Mouse (Mus musculus): ENCODE measurements at regions not wholly inside any gene's neighbourhood (a gene's known extent, or its start where the extent isn't known, plus 50 kb on each side); places are given as distances from the start of the nearest gene placed in this dataset.
A peak's percentile ranks its signal among the peaks of the same experiment; 100 is the strongest.
"Not testable (repeated sequence)": the region's sequence is repeated elsewhere in the genome, so short reads cannot be mapped to it uniquely, and the experiment has no call there.

GRCm38 (mm10) chrX:94785983-94786382 lies 61.6 kb downstream of the Zxdb start:
- Histone ChIP-seq H3K4me2 (no peak overlapping the region), H3K9me3 (replicated peaks; ENCODE audit: control insufficient read depth, low read length) (no peaks in the 10 kb centered on the region), H3K9ac (ENCODE audit: low read depth, low read length) (no peak overlapping the region), H3K4me1 (ENCODE audit: control insufficient read depth, insufficient read depth, low read length) (no peaks in the 10 kb centered on the region), H3K36me3 (ENCODE audit: control insufficient read depth, insufficient read depth, low read length) (no peaks in the 10 kb centered on the region), H3K27me3 (ENCODE audit: control insufficient read depth, insufficient read depth, low read length) (no peaks in the 10 kb centered on the region), H3K4me3 (ENCODE audit: low read depth, low read length) (no peak overlapping the region), H3K27ac (ENCODE audit: low read depth, low read length) (no peak overlapping the region)
- WGBS (ENCODE audit: insufficient replicate concordance): 74% methylated on average over 5 of the region's 5 CpGs
- no peak for ATAC-seq (replicated peaks; ENCODE audit: insufficient number of reproducible peaks, low FRiP score, low TSS enrichment)

DNA sequence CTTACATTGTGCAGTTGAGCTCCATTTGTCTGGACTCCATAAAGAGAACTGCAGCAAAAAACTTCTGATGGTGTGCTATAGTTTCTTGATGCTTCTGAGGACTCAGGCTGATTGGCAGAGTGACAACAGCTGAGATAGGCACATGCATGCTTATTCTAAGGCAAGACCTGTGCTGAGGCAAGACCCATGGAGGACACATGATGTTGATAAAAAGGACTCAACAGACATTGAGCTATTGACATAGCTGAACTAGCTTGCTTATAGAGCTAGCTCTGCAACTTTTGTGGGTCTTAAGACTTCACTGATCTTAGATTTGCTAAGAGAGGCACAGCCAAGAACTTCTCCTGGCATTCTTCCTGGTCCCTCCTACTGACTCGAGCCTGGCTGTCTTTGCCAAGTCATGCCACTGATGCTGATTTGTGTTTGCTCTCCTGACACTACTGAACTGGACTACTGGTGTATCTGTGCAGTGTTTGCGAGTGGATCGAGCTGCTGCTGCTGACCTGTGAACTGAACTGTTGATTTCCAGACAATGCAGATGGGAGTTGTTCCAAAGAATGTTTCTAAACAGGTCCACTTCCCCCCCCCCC lies 64.1 kb downstream of the Zxdb start:
- Histone ChIP-seq H3K4me2 (no peak overlapping the region), H3K4me1 (ENCODE audit: control insufficient read depth, insufficient read depth, low read length) (no peaks in the 10 kb centered on the region), H3K36me3 (ENCODE audit: control insufficient read depth, insufficient read depth, low read length) (no peaks in the 10 kb centered on the region), H3K9ac (ENCODE audit: low read depth, low read length) (no peak overlapping the region), H3K27ac (ENCODE audit: low read depth, low read length) (no peak overlapping the region), H3K27me3 (ENCODE audit: control insufficient read depth, insufficient read depth, low read length) (no peaks in the 10 kb centered on the region), H3K9me3 (replicated peaks; ENCODE audit: control insufficient read depth, low read length) (no peaks in the 10 kb centered on the region), H3K4me3 (ENCODE audit: low read depth, low read length) (no peak overlapping the region)
- no peak for ATAC-seq (replicated peaks; ENCODE audit: insufficient number of reproducible peaks, low FRiP score, low TSS enrichment)
- 80% methylated on average over 3 of the region's 3 CpGs for WGBS (ENCODE audit: insufficient replicate concordance)

- H3K27me3 ChIP-seq (ENCODE audit: control insufficient read depth, insufficient read depth, low read length); H3K9me3 ChIP-seq (replicated peaks; ENCODE audit: control insufficient read depth, low read length); H3K27ac ChIP-seq (ENCODE audit: low read depth, low read length); H3K4me2 ChIP-seq; H3K4me3 ChIP-seq (ENCODE audit: low read depth, low read length); H3K9ac ChIP-seq (ENCODE audit: low read depth, low read length); H3K4me1 ChIP-seq (ENCODE audit: control insufficient read depth, insufficient read depth, low read length); H3K36me3 ChIP-seq (ENCODE audit: control insufficient read depth, insufficient read depth, low read length): not testable (repeated sequence)
- ATAC-seq (replicated peaks; ENCODE audit: insufficient number of reproducible peaks, low FRiP score, low TSS enrichment): peak; percentile 36; the same call in 1 of the 2 replicates
- no CpG with 5 or more reads among the region's 37 CpGs for WGBS (ENCODE audit: insufficient replicate concordance)
Observed at GRCm38 (mm10) chrX:94796845-94797244, 72.5 kb downstream of the Zxdb start.

DNA sequence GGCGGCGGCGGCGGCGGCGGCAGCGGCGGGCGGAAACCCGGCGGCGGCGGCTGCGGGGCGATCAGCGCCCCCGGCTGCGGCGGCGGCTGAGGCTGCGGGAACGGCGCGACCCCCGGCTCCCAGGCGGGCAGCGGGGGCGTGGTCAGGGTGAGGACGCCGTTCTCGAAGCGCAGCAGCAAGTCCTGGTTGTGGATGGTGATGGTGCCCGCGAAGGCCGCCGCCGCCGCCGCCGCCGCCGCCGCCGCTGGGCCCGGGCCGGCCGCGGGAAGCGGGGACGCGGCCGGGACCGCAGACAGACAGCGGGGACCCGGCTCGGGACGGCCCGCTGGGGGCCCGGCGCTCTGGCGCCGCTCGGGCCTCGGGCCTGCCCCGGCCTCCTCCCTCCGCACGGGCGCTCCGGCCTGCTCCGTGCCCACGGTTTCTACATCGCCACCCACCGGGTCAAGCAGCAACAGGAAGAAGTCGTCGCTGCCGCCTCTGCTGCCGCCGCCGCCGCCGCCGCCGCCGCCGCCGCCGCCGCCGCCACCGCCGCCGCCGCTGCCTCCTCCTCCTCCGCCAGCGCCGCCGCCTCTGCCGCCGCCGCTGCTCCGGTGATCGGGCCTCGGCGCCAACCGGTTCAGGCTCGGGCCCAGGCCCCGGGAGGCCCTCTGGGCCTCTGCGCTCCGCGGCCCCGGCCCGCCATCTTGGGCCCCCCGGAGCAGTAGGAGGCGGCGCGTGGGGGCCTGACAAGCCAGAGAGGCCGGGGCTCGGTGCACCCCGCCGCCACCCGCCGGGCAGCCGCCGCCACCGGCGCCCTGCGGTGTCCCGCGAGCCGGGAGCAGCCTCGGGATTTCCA lies 73.2 kb downstream of the Zxdb start:
- peak; percentile 62 for ATAC-seq (replicated peaks; ENCODE audit: insufficient number of reproducible peaks, low FRiP score, low TSS enrichment)
- not testable (repeated sequence) for H3K4me1 ChIP-seq (ENCODE audit: control insufficient read depth, insufficient read depth, low read length); H3K36me3 ChIP-seq (ENCODE audit: control insufficient read depth, insufficient read depth, low read length); H3K9ac ChIP-seq (ENCODE audit: low read depth, low read length); H3K27me3 ChIP-seq (ENCODE audit: control insufficient read depth, insufficient read depth, low read length); H3K27ac ChIP-seq (ENCODE audit: low read depth, low read length); H3K9me3 ChIP-seq (replicated peaks; ENCODE audit: control insufficient read depth, low read length); H3K4me3 ChIP-seq (ENCODE audit: low read depth, low read length); H3K4me2 ChIP-seq
- WGBS (ENCODE audit: insufficient replicate concordance): no CpG with 5 or more reads among the region's 131 CpGs

- H3K27ac ChIP-seq (ENCODE audit: low read depth, low read length); H3K27me3 ChIP-seq (ENCODE audit: control insufficient read depth, insufficient read depth, low read length); H3K4me2 ChIP-seq; H3K9me3 ChIP-seq (replicated peaks; ENCODE audit: control insufficient read depth, low read length); H3K4me1 ChIP-seq (ENCODE audit: control insufficient read depth, insufficient read depth, low read length); H3K4me3 ChIP-seq (ENCODE audit: low read depth, low read length); H3K9ac ChIP-seq (ENCODE audit: low read depth, low read length); H3K36me3 ChIP-seq (ENCODE audit: control insufficient read depth, insufficient read depth, low read length): not testable (repeated sequence)
- peak; percentile 44; the same call in 1 of the 2 replicates for ATAC-seq (replicated peaks; ENCODE audit: insufficient number of reproducible peaks, low FRiP score, low TSS enrichment)
- WGBS (ENCODE audit: insufficient replicate concordance): no CpG with 5 or more reads among the region's 22 CpGs
Observed at GRCm38 (mm10) chrX:94798183-94798619, 73.8 kb downstream of the Zxdb start.

GRCm38 (mm10) chrX:94812760-94813159 lies 88.4 kb downstream of the Zxdb start:
- H3K4me2 ChIP-seq; H3K4me1 ChIP-seq (ENCODE audit: control insufficient read depth, insufficient read depth, low read length); H3K4me3 ChIP-seq (ENCODE audit: low read depth, low read length); H3K36me3 ChIP-seq (ENCODE audit: control insufficient read depth, insufficient read depth, low read length); H3K27ac ChIP-seq (ENCODE audit: low read depth, low read length); ATAC-seq (replicated peaks; ENCODE audit: insufficient number of reproducible peaks, low FRiP score, low TSS enrichment); H3K9ac ChIP-seq (ENCODE audit: low read depth, low read length); H3K27me3 ChIP-seq (ENCODE audit: control insufficient read depth, insufficient read depth, low read length); H3K9me3 ChIP-seq (replicated peaks; ENCODE audit: control insufficient read depth, low read length): not testable (repeated sequence)
- WGBS (ENCODE audit: insufficient replicate concordance): no CpG with 5 or more reads among the region's 3 CpGs

DNA sequence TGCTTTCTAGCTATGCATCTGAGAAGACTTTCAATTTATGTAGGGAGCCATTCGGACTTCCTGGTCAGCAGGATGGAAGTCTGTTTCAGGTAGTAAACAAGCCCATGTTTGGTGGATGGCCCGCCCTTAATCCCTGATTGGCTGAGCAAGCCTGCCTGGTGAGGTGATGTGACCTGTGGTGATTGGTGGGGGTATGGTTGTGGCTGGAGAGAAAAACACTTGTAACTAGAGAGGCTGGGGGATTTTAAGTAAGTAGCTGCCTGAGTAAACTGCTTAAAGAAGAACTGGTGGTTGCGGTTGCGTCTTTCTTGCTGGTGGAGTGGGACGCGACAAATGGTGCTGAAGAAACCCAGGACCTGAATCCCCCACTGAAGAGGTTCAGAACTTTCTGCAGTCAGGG lies 103.2 kb downstream of the Zxdb start:
- not testable (repeated sequence) for H3K27ac ChIP-seq (ENCODE audit: low read depth, low read length); H3K36me3 ChIP-seq (ENCODE audit: control insufficient read depth, insufficient read depth, low read length); H3K9me3 ChIP-seq (replicated peaks; ENCODE audit: control insufficient read depth, low read length); H3K4me3 ChIP-seq (ENCODE audit: low read depth, low read length); H3K27me3 ChIP-seq (ENCODE audit: control insufficient read depth, insufficient read depth, low read length); H3K4me2 ChIP-seq; H3K9ac ChIP-seq (ENCODE audit: low read depth, low read length); H3K4me1 ChIP-seq (ENCODE audit: control insufficient read depth, insufficient read depth, low read length); ATAC-seq (replicated peaks; ENCODE audit: insufficient number of reproducible peaks, low FRiP score, low TSS enrichment)
- WGBS (ENCODE audit: insufficient replicate concordance): 82% methylated on average over 6 of the region's 6 CpGs

DNA sequence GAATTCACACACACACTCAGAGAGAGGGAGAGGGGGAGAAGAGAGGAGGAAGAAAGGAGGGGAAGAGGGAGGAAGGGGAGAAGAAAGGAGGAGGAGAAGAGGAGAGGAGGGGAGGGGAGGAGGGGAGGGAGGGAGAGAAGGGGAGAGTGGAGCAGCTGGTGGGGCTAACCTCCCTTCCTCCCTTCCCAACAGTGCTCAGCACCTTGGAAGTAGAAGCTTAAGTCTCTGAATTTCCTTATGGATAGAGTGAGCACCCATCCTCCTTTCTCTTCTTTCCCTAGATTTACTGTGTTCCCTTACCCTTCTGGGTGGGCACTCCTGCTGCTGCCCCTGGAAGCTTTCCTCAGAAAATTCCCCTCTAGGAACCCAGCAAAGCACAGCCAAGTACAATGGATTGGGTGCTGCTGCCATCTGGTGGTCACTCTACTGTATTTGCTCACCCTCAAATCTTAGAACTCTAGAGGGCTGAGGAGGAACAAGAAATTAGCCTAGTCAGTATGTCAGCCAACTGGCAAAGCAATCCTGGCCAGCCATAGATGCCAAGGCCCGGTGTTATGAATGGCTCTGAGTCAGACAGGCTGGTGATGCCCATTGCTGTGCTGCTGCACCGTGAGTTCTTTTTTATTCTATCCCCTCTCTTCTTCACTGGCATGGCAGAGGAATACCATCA lies 119.9 kb downstream of the Zxdb start:
- not testable (repeated sequence) for H3K4me2 ChIP-seq; H3K27ac ChIP-seq (ENCODE audit: low read depth, low read length); ATAC-seq (replicated peaks; ENCODE audit: insufficient number of reproducible peaks, low FRiP score, low TSS enrichment); H3K4me1 ChIP-seq (ENCODE audit: control insufficient read depth, insufficient read depth, low read length); H3K36me3 ChIP-seq (ENCODE audit: control insufficient read depth, insufficient read depth, low read length); H3K27me3 ChIP-seq (ENCODE audit: control insufficient read depth, insufficient read depth, low read length); H3K4me3 ChIP-seq (ENCODE audit: low read depth, low read length); H3K9ac ChIP-seq (ENCODE audit: low read depth, low read length); H3K9me3 ChIP-seq (replicated peaks; ENCODE audit: control insufficient read depth, low read length)
- WGBS (ENCODE audit: insufficient replicate concordance): 34% methylated on average over 2 of the region's 2 CpGs
